Mouse (Mus musculus) forebrain, embryonic 15.5 days (tissue): ENCODE data around the gene Tex9. TPM values are rescaled to one million over a fixed set of nuclear protein-coding genes. Genes with fewer than 3 reads are reported as not detected.
A peak's percentile ranks its signal among the peaks of the same experiment; 100 is the strongest.

Experiments used
- ATAC-seq: fragments of 200-750 bp; cut with Nextera tagmentation; replicated peaks from 2 replicates; pipeline ENCODE4 v1.8.0; 2017; ENCODE audit warnings: mild to moderate bottlenecking, moderate TSS enrichment, moderate library complexity
- H3K27ac ChIP-seq: fragments of 300-500 bp; sonication (generic); replicated peaks from 2 replicates; pipeline ENCODE4 v1.5.1; 2015; ENCODE audit warnings: mild to moderate bottlenecking, inconsistent platforms
- H3K27me3 ChIP-seq: fragments of 300-500 bp; sonication (generic); 2 replicates; pipeline ENCODE4 v1.6.1; 2015; ENCODE audit warnings: inconsistent platforms
- H3K36me3 ChIP-seq: fragments of 300-500 bp; sonication (generic); 2 replicates; pipeline ENCODE4 v1.6.1; 2015; ENCODE audit warnings: mild to moderate bottlenecking, inconsistent platforms
- H3K4me1 ChIP-seq: fragments of 300-500 bp; sonication (generic); 2 replicates; pipeline ENCODE4 v1.6.1; 2015; ENCODE audit warnings: inconsistent platforms
- H3K4me2 ChIP-seq: fragments of 300-500 bp; sonication (generic); replicated peaks from 2 replicates; pipeline ENCODE4 v1.6.1; 2015; ENCODE audit warnings: mild to moderate bottlenecking, inconsistent platforms
- H3K4me3 ChIP-seq: fragments of 300-500 bp; sonication (generic); 2 replicates; pipeline ENCODE4 v1.5.1; 2015; ENCODE audit warnings: mild to moderate bottlenecking, inconsistent platforms
- H3K9ac ChIP-seq: fragments of 300-500 bp; sonication (generic); replicated peaks from 2 replicates; pipeline ENCODE4 v1.6.1; 2015; ENCODE audit warnings: mild to moderate bottlenecking, inconsistent platforms
- H3K9me3 ChIP-seq: fragments of 300-500 bp; sonication (generic); 2 replicates; pipeline ENCODE4 v1.6.1; 2016; ENCODE audit warnings: inconsistent platforms
- WGBS: fragments of 180-500 bp; shearing (Covaris S2); methylation state at CpG from one replicate; pipeline ENCODE4 v1.1.7; 2015; ENCODE audit warnings: mixed read lengths; 5-methylcytosine and 5-hydroxymethylcytosine counted together
- polyA plus RNA-seq: library from polyadenylated mRNA; unstranded; fragments of >200 nt; fragmentation: Nextera tagmentation; extraction: Ambion mirVana; gene quantifications from 2 replicates; pipeline ENCODE4 v1.2.1, GENCODE M21; 2015

Tex9 gene
- polyA plus RNA-seq, 1 experiment from 2014 or later: 39.9 TPM

- no peak overlapping the region for H3K9ac ChIP-seq
- 59% methylated on average over 11 of the region's 11 CpGs for WGBS
- H3K27me3 ChIP-seq: no peaks in the 10 kb centered on the region
- peak; percentile 48; the same call in 1 of the 2 replicates for ATAC-seq
- no peaks in the 10 kb centered on the region for H3K4me1 ChIP-seq
- H3K4me3 ChIP-seq: no peak overlapping the region
- no peak overlapping the region for H3K27ac ChIP-seq
- no peaks in the 10 kb centered on the region for H3K36me3 ChIP-seq
- H3K4me2 ChIP-seq: no peak overlapping the region
- no peaks in the 10 kb centered on the region for H3K9me3 ChIP-seq
These were observed 66.6 kb downstream of the Tex9 start for GRCm38 (mm10) chr9:72425300-72425850.

- no peak overlapping the region for H3K27ac ChIP-seq
- no peaks in the 10 kb centered on the region for H3K9me3 ChIP-seq
- no peaks in the 10 kb centered on the region for H3K36me3 ChIP-seq
- H3K4me1 ChIP-seq: no peaks in the 10 kb centered on the region
- WGBS: 90% methylated on average over 2 of the region's 2 CpGs
- no peak for ATAC-seq
- H3K9ac ChIP-seq: no peak overlapping the region
- no peak overlapping the region for H3K4me3 ChIP-seq
- H3K4me2 ChIP-seq: no peak overlapping the region
- no peaks in the 10 kb centered on the region for H3K27me3 ChIP-seq
These were observed 69.3 kb downstream of the Tex9 start for GRCm38 (mm10) chr9:72422753-72423152.

DNA sequence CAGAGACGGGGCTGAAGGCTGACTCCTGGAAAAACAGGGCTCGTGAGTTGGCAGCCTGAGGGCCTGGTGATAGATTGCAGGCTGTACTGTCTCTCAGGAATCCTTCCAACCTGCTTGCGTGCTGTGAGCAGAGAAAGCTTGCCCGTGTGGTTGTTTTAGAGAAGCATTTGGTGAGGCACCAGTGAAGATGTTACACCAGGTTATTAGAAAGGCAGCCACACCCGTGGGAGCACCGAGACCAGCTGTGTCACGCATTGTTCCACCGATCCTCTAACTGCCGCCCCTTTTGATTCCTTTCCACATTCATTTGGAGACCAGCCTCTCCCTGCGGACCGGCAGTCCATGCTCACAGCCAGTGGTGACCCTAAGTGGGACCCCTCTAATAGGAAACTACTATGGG is 69.7 kb downstream of the Tex9 start:
- Histone ChIP-seq H3K27ac (no peak overlapping the region), H3K9me3 (no peaks in the 10 kb centered on the region), H3K4me2 (no peak overlapping the region), H3K27me3 (no peaks in the 10 kb centered on the region), H3K4me3 (no peak overlapping the region), H3K4me1 (no peaks in the 10 kb centered on the region), H3K36me3 (no peaks in the 10 kb centered on the region), H3K9ac (no peak overlapping the region)
- 67% methylated on average over 11 of the region's 11 CpGs for WGBS
- no peak for ATAC-seq

GRCm38 (mm10) chr9:72420490-72420889 is 71.5 kb downstream of the Tex9 start:
- Histone ChIP-seq H3K36me3 (no peaks in the 10 kb centered on the region), H3K27me3 (no peaks in the 10 kb centered on the region), H3K9me3 (no peaks in the 10 kb centered on the region)

GRCm38 (mm10) chr9:72418443-72418842 is 73.6 kb downstream of the Tex9 start:
- Histone ChIP-seq H3K4me2 (no peak overlapping the region), H3K9ac (no peak overlapping the region), H3K4me3 (no peak overlapping the region), H3K27ac (no peak overlapping the region), H3K4me1 (no peaks in the 10 kb centered on the region), H3K9me3 (no peaks in the 10 kb centered on the region), H3K36me3 (no peaks in the 10 kb centered on the region), H3K27me3 (no peaks in the 10 kb centered on the region)
- WGBS: 81% methylated on average over 3 of the region's 3 CpGs
- ATAC-seq: no peak

More at GRCm38 (mm10) chr9:72420490-72420889, 71.5 kb downstream of the Tex9 start:
- Histone ChIP-seq H3K4me2 (no peak overlapping the region), H3K27ac (no peak overlapping the region), H3K9ac (no peak overlapping the region), H3K4me3 (no peak overlapping the region), H3K4me1 (no peaks in the 10 kb centered on the region)
- WGBS: 80% methylated on average over 3 of the region's 3 CpGs
- ATAC-seq: no peak

GRCm38 (mm10) chr9:72411746-72412145 is 80.3 kb downstream of the Tex9 start:
- H3K27me3 ChIP-seq: no peaks in the 10 kb centered on the region
- no peak overlapping the region for H3K27ac ChIP-seq
- peaks cover 3% of the 10 kb centered on the region; the same call in 1 of the 2 replicates for H3K4me1 ChIP-seq
- no peaks in the 10 kb centered on the region for H3K9me3 ChIP-seq
- no peak for ATAC-seq
- H3K4me3 ChIP-seq: no peak overlapping the region
- 81% methylated on average over 2 of the region's 2 CpGs for WGBS
- no peak overlapping the region for H3K4me2 ChIP-seq
- no peak overlapping the region for H3K9ac ChIP-seq
- H3K36me3 ChIP-seq: no peaks in the 10 kb centered on the region

GRCm38 (mm10) chr9:72409381-72410225 is 82.4 kb downstream of the Tex9 start:
- Histone ChIP-seq H3K9me3 (no peaks in the 10 kb centered on the region), H3K36me3 (no peaks in the 10 kb centered on the region), H3K27ac (no peak overlapping the region), H3K9ac (no peak overlapping the region), H3K4me2 (no peak overlapping the region), H3K4me1 (peaks cover 3% of the 10 kb centered on the region; the same call in 1 of the 2 replicates), H3K27me3 (no peaks in the 10 kb centered on the region), H3K4me3 (no peak overlapping the region)
- no peak; the same call in 1 of the 2 replicates for ATAC-seq
- 53% methylated on average over 15 of the region's 15 CpGs for WGBS

DNA sequence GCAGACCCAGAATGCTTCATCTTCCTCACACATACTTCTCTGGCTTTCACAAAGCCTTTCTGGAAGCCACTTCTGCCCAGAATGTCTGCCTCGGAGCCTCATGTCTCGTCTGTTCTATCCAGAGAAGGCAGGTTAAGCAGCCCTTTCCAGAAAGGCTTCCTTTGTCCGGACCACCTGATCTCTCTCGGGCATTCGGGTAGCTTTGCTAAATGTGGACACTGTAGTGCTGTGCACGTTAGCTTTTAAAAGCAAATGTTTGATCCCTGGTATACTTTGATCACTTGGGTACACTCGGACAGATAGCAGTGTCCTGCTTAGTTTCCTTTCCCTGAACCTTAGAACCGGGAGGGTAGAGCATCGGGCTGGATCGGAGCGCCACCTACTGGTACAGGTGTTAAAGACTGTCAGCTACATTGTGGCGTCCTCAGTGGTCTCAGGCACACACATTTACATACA is 83.9 kb downstream of the Tex9 start:
- Histone ChIP-seq H3K27me3 (no peaks in the 10 kb centered on the region), H3K36me3 (no peaks in the 10 kb centered on the region), H3K9ac (peak overlapping the region; percentile 30; the same call in 1 of the 2 replicates), H3K9me3 (no peaks in the 10 kb centered on the region), H3K4me2 (peak overlapping the region; percentile 35), H3K4me3 (peak overlapping the region; percentile 28), H3K4me1 (peaks cover 8% of the 10 kb centered on the region; the same call in 1 of the 2 replicates), H3K27ac (no peak overlapping the region)
- 7% methylated on average over 12 of the region's 12 CpGs for WGBS
- peak; percentile 87 for ATAC-seq

GRCm38 (mm10) chr9:72405882-72406638 is 86.0 kb downstream of the Tex9 start:
- ATAC-seq: no peak
- Histone ChIP-seq H3K9ac (no peak overlapping the region), H3K4me2 (no peak overlapping the region), H3K27ac (no peak overlapping the region), H3K27me3 (no peaks in the 10 kb centered on the region), H3K4me3 (no peak overlapping the region), H3K4me1 (peaks cover 8% of the 10 kb centered on the region; the same call in 1 of the 2 replicates), H3K36me3 (no peaks in the 10 kb centered on the region), H3K9me3 (no peaks in the 10 kb centered on the region)
- 91% methylated on average over 9 of the region's 9 CpGs for WGBS

GRCm38 (mm10) chr9:72404934-72405333 is 87.1 kb downstream of the Tex9 start:
- Histone ChIP-seq H3K4me2 (no peak overlapping the region), H3K9ac (no peak overlapping the region), H3K4me3 (no peak overlapping the region), H3K36me3 (no peaks in the 10 kb centered on the region), H3K9me3 (no peaks in the 10 kb centered on the region), H3K4me1 (peaks cover 11% of the 10 kb centered on the region), H3K27ac (peak overlapping the region; percentile 11; the same call in 1 of the 2 replicates), H3K27me3 (no peaks in the 10 kb centered on the region)
- WGBS: 68% methylated on average over 3 of the region's 3 CpGs
- no peak for ATAC-seq

DNA sequence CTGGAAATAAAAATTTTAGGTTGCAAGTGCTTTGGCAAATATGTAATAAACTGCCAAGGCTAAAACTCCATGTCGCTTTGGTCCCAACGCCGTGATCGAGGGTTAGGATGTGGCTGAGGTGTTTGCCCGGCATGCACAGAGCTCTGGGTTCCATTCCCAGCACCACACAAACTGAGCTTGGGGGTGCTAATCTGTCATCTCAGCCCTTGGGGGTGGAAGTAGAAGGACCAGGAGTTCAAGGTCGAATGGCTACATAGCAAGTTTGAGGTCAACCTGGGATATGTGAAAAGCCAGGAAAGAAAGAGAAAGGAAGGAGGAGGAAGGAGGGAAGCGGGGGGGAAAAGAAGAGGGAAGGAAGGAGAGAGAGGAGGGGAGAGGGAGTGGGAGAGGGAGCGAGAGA is 87.6 kb downstream of the Tex9 start:
- 86% methylated on average over 8 of the region's 8 CpGs for WGBS
- no peak for ATAC-seq
- H3K9ac ChIP-seq: no peak overlapping the region

GRCm38 (mm10) chr9:72403421-72403820 is 88.6 kb downstream of the Tex9 start:
- H3K27me3 ChIP-seq: no peaks in the 10 kb centered on the region
- H3K4me3 ChIP-seq: no peak overlapping the region
- no peaks in the 10 kb centered on the region for H3K36me3 ChIP-seq
- 65% methylated on average over 6 of the region's 6 CpGs for WGBS
- no peak overlapping the region for H3K4me2 ChIP-seq
- no peak overlapping the region for H3K9ac ChIP-seq
- peaks cover 11% of the 10 kb centered on the region for H3K4me1 ChIP-seq
- H3K9me3 ChIP-seq: no peaks in the 10 kb centered on the region
- ATAC-seq: no peak
- H3K27ac ChIP-seq: no peak overlapping the region

More for the DNA sequence above, 87.6 kb downstream of the Tex9 start:
- Histone ChIP-seq H3K9me3 (no peaks in the 10 kb centered on the region), H3K4me1 (peaks cover 11% of the 10 kb centered on the region), H3K27ac (0 out of 2 replicates have a peak overlapping the region, but pooled peaks have one; percentile 27), H3K36me3 (no peaks in the 10 kb centered on the region), H3K4me3 (no peak overlapping the region), H3K4me2 (no peak overlapping the region), H3K27me3 (no peaks in the 10 kb centered on the region)
